Mouse (Mus musculus) monocyte, adult 2 months (primary cell): Measurements from ENCODE around the gene Gimap4.

Experiments
- DNase-seq, 2 experiments: peaks; one replicate each; pipeline ENCODE4 v3.0.0; 2022; ENCODE audit warnings: low spot score in 2 of 2, low read depth in 1 of 2

Gene Gimap4

DNA sequence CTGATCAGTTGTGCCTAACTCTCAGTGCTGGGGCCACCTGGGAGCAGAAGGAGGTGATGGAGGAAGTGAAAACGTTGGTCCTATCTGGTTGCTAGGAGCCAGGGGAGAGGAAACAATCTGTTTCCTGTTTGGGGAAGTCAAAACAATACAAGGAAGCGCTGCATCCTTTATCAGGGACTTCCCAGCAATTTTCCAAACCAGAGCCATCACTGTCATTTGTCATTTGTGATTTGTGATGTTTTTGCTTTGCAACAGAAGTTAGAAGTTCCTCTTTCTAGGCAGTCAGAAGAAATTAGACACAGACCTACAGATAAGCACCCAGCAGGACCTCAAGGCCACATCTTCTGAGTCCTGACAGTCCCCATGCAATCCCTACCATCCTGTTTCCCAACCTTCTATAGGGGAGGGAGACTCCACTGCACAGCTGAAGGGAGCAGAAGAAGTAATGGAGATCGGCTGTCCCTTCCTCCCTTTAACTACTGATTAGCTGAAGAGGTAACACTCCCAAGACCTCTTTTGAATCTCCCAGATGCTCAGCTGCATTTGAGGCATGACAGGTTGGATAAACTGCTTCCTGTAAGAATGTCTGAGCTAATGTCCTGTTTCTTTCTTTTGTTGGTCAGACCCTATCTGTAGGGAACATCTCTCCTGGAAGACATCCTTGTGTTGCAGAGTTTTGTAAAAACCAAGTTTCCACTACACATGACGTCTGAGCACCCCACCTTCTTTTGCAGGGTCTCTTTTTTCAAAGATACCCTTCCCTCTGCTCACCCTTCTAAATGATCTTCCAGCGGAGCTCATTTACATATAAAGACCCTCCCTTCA, 16.1 kb downstream of the Gimap4 start:
- no peak for DNase-seq

DNA sequence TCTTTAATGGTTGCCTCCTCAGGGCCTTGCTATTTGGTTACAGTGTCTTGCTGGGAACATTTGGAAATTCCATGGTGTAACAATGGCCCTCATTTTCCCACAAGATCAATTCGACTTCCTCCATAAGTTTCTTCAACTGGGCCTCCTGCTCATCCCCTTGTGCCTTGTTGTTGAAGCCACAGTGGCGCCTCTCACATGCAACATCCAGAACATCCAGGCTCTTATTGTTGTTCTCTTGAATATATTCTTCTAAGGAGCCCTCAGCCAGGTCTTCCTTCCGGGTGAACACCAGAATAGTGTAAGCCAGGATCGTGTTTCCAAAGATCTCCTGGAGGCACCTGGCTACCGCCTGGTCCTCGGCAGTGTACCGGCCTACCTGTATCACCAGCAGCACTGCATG, 17.8 kb downstream of the Gimap4 start:
- no peak for DNase-seq

DNA sequence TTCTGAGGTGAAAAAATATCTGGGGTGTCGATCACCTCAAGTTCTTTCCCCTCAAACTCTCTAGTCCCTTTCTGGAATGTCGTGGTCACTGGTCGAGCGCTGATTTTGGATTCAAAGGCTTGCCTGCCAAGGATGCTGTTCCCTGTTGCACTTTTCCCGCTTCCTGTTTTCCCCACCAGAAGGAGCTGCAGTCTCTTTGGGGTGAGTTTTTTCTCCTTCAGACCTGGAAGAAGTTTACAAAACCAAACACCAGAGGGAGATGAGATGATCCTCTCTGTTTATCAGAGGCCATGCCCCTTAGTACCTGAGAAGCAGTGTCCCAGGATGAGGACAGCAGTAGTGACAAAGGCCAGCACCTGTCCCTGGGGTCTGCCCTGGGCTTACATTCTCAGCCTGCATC, 18.3 kb downstream of the Gimap4 start:
- DNase-seq = no peak

DNA sequence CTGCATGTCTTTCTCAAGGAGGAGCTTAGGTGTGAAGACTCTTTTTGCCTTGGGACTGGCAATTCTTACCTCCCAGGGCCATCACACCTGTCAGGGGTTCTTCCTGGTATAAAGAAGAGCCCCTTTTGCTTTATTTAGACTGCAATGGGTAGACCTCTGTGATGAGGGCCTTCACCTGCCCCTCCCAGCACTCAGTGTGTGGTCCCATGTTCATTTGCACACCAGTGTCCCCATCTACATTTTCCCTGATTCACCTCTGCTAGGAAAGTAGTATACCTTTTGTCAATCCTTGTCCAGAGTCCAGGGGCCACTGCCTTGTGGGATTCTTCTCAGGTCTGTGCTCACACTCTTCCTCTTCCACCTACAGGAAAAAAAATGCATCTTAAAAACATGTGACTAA, 19.8 kb downstream of the Gimap4 start:
- no peak for DNase-seq

DNA sequence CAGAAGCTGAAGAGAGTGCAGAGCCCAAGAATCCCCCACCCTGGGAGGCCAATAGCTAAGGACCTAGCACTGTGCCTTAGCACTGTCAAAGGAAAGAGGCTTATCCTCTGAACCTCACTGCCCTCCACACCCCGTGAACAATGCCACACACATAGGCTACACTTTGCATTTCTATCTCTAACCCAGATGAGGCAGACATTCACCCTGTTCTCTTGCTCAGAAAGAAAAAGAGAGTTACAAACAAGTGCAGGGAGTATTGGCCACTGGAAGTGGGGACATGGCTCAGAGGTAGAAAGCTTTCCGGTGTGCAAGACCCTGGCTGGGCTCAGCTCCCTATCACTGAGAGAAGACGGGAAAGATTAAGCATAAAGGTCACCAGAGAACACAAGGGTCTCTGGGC, 21.8 kb downstream of the Gimap4 start:
- DNase-seq = no peak

DNA sequence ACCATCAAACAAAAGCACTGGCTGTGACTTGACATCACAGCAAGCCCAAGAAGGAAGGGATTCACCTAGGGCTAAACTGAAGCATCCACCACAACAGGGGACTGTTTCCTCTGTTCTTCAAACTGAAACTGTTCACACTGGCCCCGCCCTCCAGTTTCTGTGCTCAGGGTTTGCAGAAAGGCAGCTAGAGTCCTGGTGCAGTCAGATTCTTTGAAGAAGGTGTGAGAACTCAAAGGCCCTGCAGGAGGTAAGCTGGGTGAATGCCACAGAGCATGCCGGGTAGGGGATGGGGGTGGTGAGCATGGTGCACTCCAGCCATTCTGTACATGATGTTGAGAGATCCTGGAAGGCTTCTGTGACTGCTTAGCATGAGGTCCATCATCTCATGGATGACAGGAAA, 34.1 kb downstream of the Gimap4 start, which contains the start of the genes Gm28053 and Gimap7:
TSS of gene Gm28053 (plus strand) at position 153 of the 400 bp plus-strand sequence.
TSS of gene Gimap7 (plus strand) at position 167 of the 400 bp plus-strand sequence.
- no peak for DNase-seq

DNA sequence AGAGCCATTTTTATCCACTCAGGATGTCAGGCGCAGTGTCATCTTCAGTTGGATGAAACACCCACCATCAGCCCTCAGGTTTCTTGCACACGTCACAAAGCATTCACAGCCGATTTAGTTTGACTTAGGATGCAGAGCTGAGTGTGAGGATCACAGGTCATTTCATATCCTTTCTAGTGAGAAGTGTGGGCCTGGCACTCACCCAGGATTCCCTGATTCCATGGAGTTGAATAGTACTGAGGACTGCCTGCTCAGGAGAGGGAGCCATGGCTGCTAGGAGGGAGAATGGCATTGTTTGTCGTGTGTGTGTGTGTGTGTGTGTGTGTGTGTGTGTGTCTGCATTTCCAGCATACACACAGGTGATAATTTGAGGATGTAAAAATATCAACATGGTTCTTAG, 36.0 kb downstream of the Gimap4 start:
- no peak for DNase-seq

DNA sequence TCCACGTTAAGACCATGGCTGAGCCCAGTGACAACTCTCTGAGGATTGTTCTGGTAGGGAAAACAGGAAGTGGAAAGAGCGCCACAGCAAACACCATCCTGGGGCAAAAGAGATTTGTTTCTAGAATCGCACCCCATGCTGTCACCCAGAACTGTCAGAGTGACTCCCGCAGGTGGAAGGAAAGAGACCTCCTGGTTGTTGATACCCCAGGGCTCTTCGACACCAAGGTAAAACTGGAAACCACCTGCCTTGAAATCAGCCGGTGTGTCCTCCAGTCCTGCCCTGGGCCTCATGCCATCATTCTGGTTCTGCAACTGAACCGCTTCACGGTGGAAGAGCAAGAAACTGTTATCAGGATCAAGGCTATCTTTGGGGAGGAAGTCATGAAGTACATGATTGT, 39.1 kb downstream of the Gimap4 start:
- DNase-seq = no peak

DNA sequence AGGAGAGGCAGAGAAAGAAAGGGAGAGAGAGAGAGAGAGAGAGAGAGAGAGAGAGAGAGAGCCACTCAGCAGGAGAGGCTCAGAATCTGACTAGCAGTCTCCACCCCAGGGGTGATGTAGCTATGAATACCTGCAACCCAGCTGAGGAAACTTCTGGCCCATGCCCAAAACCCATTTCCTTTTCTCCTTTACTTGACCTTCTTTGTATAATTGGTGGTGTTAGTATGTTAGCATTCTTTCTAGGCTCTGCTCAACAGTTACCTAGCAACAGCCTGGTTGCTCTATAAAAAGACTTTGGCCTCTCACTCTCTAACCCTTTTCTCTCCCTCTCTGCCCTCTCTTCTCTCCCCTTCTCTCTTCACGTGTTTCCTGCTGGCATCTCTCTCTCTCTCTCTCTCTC, 41.1 kb downstream of the Gimap4 start:
- DNase-seq = no peak

DNA sequence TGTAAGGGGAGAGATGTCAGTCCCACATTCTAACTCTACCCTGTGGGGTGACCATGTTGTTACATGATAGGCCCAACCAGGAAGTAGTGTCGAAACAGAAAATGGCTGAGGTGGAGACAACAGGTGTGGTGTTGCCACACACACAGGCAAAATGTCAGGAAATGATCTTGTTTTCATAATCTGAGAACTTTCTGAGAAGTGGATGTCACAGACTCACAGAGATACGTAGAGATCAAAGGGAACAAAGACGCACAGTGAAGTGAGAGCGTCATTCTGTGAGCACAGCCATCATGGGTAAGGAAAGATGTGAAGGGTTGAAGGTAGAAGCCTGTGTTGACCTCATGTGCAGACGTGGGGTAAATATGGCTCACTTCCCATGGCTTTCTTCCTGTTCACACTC, 43.4 kb downstream of the Gimap4 start:
- DNase-seq = no peak

DNA sequence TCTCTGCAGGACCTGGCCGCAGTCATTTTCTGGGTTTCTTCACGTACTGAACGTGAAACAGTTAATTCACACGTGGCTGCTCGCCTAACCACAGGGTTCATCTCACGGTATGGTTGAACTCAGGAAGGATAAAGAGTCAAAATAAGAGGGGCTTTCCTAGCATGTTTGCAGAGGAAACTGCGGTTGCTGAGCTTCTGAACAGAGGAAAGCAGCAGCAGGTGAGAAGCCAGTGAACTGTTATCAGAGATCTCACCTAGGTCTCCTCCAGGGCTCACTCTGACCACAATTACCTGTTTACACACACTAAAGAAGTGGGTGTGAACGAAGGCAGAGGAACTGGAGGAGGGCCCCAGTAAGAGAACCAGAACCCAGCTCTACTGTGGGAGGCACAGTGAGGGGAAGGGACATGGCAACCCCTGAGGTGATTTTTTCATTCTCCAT, 48.5 kb downstream of the Gimap4 start:
- no peak for DNase-seq

DNA sequence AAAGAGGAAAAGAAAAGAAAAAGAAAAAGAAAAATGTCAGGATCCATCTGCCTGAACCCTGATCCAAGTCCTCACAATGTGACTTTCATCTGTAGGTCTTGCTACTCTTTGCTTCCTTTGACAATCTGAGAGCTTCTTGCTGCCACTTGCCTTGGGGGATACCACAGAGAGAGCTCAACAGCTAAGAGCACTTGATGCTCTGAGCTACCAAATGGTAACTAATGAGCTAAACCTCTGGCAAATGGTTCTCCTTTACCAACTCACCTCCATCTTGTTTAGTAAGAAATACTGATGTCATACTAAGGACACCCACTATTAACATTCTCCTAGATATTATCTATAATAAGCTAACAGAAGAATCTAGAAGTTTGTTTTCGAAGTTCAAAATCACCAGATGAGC, 49.3 kb downstream of the Gimap4 start:
- no peak for DNase-seq

DNA sequence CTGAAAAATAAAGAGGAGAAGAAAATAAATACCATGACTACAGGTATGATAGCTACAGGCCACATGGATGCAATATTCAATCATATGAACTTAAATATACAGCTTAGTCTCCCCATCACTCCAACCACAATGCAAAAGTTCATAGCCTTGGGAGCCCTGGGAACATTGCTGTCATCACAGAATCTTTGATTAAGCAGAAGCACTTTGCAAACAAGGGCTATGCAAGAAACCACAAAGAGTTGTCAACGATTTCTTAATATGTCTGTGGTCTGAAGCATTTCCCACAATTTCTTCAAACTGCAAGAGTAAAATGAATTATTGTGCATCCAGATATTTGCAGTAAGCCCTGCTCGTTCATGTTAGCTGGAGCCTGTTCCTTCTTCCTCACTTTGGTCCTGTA, 52.7 kb downstream of the Gimap4 start:
- no peak for DNase-seq

DNA sequence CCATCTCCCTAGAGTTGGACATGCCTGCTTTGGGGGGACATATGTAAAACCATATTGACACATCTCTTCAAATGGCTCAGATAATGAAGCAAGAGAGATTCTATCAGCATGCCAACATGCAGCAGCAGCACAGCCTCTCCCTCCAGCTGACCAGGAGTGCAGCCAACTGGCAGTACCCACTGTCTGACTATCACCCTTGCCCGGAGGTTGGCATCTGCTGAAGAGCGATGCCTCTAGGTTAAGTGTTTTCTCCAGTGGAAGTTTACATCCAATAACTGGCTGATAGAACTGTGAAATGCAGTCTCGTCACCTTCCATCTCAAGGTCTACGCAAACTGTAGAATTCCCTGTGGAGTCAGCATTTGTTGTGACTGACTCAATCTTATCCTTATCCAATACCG, 53.3 kb downstream of the Gimap4 start:
- DNase-seq = no peak

DNA sequence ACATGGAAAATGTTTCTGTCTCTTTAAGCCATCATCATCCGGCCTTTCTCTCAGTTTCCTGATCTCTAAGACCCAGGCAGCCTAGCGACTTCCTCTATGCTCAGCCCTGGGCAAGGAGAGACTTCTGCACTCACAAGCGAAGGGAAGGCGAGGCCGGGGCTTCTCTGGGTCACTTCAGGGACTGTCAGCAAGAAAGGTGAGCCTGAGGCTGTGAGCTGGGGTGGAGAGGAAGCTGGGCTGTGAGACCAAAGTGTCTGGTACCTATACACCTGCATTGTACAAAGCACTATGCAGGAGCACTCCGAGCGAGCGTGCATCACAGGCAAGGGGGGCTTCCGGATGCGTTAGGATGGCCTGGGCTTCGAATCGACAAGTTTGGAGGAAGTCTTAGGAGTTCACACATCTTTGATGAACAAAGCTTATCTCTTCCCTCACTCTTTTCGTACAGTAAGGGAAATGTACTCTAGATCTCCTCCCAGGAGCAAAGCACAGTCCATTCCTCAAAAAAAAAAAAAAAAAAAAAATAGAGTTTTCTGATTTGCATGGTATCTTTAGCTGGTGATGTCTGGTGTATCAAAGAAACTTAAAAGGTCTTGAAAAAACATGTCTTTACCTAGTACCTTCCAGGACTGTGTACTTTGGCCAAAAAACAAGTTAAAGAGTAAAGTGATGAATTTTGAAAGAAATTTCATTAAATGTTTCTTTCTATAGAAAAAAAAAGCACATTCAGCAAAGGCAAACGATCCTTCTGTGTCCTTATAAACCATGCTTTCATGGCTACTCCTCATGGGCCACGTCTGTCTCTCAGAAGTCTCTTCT, 54.8 kb downstream of the Gimap4 start, which contains the start of gene Gimap1:
TSS of gene Gimap1 (plus strand) at position 94 of the 819 bp plus-strand sequence.
- DNase-seq = no peak

DNA sequence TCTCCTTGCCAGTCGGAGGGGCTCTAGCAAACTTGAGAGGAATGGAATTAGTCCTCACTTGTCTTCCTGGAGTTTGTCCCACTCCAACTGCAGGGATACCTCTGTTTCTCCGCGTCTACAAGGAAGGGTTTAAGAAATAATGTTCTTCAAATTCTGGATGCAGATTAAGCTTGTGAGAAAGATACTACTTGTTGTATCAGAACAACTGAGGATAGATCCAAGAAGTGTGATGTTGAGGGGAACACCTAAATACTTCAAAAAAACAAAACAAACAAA, 55.4 kb downstream of the Gimap4 start:
- no peak for DNase-seq

DNA sequence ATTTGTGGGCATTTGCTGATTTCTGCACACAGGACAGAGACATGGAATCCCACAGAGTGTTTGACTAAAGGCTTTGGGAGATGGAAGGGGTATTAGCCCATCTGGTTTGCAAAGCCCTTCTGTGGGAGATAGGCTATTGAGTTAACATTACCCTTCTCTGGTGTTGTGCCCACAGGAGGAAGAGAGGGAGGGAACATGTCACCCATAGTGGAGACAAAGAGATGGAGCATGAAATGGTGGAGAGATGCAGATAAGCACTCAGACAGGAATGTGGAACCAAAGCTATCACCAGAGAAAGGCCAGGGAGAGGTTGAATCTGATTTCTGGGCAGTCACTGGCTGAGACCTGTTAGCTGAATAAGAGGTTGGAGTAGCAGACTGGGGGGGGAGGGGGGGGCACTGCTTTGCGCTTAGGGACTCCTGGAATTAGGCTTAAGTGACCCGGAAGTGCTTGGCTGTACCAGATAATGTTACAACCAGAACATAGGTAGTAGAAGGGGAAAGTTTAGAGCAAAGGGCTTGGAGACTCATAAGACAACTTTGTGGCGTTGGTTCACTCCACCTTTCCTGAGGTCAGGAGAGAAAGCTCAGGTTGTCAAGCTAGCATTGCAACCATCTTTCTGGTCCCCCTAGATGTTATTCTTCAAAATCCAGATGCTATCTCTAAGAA, 56.3 kb downstream of the Gimap4 start:
- no peak for DNase-seq

DNA sequence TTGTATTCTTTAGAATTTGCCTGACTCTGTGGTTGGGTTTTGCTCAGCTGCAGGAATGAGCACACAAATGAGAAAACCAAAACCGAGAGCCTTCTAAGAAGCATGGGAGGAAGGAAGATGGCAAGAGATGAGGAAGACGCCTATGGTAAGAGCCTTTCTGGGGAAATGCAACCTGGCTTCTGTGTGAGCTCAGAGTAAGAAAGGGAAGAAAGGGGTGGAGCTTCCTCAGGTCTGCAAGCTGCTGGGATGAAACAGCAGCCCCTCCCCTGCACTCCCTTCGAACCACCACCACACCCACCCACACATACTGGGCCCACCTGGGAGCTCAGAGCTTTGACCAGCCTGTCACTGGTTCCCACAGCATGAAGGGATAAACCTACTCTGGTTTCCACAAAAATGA, 56.9 kb downstream of the Gimap4 start:
- no peak for DNase-seq
